Mouse (Mus musculus): ENCODE measurements at regions not wholly inside any gene's neighbourhood (a gene's known extent, or its start where the extent isn't known, plus 50 kb on each side); places are given as distances from the start of the nearest gene placed in this dataset.

GRCm38 (mm10) chr6:98651827-98652226 lies 309.3 kb upstream of the Gm765 start:
- Histone ChIP-seq H3K9ac (ENCODE audit: low read depth, low read length) (no peak overlapping the region), H3K4me1 (ENCODE audit: control insufficient read depth, insufficient read depth, low read length) (no peaks in the 10 kb centered on the region), H3K9me3 (ENCODE audit: control insufficient read depth, low read length) (no peaks in the 10 kb centered on the region), H3K27ac (ENCODE audit: low read depth, low read length) (no peak overlapping the region), H3K36me3 (ENCODE audit: control insufficient read depth, insufficient read depth, low read length) (no peaks in the 10 kb centered on the region), H3K4me2 (replicated peaks; ENCODE audit: low read depth, low read length) (no peak overlapping the region), H3K27me3 (ENCODE audit: control insufficient read depth, insufficient read depth, low read length) (no peaks in the 10 kb centered on the region), H3K4me3 (ENCODE audit: low read length) (no peak overlapping the region)
- WGBS, result 63% methylated on average over 3 of the region's 3 CpGs
- no peak for ATAC-seq (ENCODE audit: low FRiP score, low TSS enrichment)

GRCm38 (mm10) chr6:98651315-98651714 lies 308.8 kb upstream of the Gm765 start:
- H3K4me3 ChIP-seq (ENCODE audit: low read length), result no peak overlapping the region
- no peak overlapping the region for H3K9ac ChIP-seq (ENCODE audit: low read depth, low read length)
- ATAC-seq (ENCODE audit: low FRiP score, low TSS enrichment), result no peak
- H3K9me3 ChIP-seq (ENCODE audit: control insufficient read depth, low read length), result no peaks in the 10 kb centered on the region
- H3K27ac ChIP-seq (ENCODE audit: low read depth, low read length), result no peak overlapping the region
- no peaks in the 10 kb centered on the region for H3K36me3 ChIP-seq (ENCODE audit: control insufficient read depth, insufficient read depth, low read length)
- H3K27me3 ChIP-seq (ENCODE audit: control insufficient read depth, insufficient read depth, low read length), result no peaks in the 10 kb centered on the region
- H3K4me1 ChIP-seq (ENCODE audit: control insufficient read depth, insufficient read depth, low read length), result no peaks in the 10 kb centered on the region
- no peak overlapping the region for H3K4me2 ChIP-seq (replicated peaks; ENCODE audit: low read depth, low read length)

- no peaks in the 10 kb centered on the region for H3K36me3 ChIP-seq (ENCODE audit: control insufficient read depth, insufficient read depth, low read length)
- H3K4me2 ChIP-seq (replicated peaks; ENCODE audit: low read depth, low read length), result no peak overlapping the region
- 92% methylated on average over 5 of the region's 5 CpGs for WGBS
- ATAC-seq (ENCODE audit: low FRiP score, low TSS enrichment), result no peak
- no peaks in the 10 kb centered on the region for H3K27me3 ChIP-seq (ENCODE audit: control insufficient read depth, insufficient read depth, low read length)
- H3K9me3 ChIP-seq (ENCODE audit: control insufficient read depth, low read length), result no peaks in the 10 kb centered on the region
- no peak overlapping the region for H3K9ac ChIP-seq (ENCODE audit: low read depth, low read length)
- H3K4me3 ChIP-seq (ENCODE audit: low read length), result no peak overlapping the region
- H3K27ac ChIP-seq (ENCODE audit: low read depth, low read length), result no peak overlapping the region
- no peaks in the 10 kb centered on the region for H3K4me1 ChIP-seq (ENCODE audit: control insufficient read depth, insufficient read depth, low read length)
These were observed 297.8 kb upstream of the Gm765 start for GRCm38 (mm10) chr6:98640316-98640715.

GRCm38 (mm10) chr6:98635816-98636215 lies 293.3 kb upstream of the Gm765 start:
- no peak overlapping the region for H3K9ac ChIP-seq (ENCODE audit: low read depth, low read length)
- no peak for ATAC-seq (ENCODE audit: low FRiP score, low TSS enrichment)
- no peak overlapping the region for H3K27ac ChIP-seq (ENCODE audit: low read depth, low read length)
- H3K27me3 ChIP-seq (ENCODE audit: control insufficient read depth, insufficient read depth, low read length), result no peaks in the 10 kb centered on the region
- no peak overlapping the region for H3K4me2 ChIP-seq (replicated peaks; ENCODE audit: low read depth, low read length)
- WGBS, result 86% methylated on average over 6 of the region's 6 CpGs
- no peaks in the 10 kb centered on the region for H3K36me3 ChIP-seq (ENCODE audit: control insufficient read depth, insufficient read depth, low read length)
- no peaks in the 10 kb centered on the region for H3K4me1 ChIP-seq (ENCODE audit: control insufficient read depth, insufficient read depth, low read length)
- H3K9me3 ChIP-seq (ENCODE audit: control insufficient read depth, low read length), result no peaks in the 10 kb centered on the region
- no peak overlapping the region for H3K4me3 ChIP-seq (ENCODE audit: low read length)

- Histone ChIP-seq H3K9ac (ENCODE audit: low read depth, low read length) (no peak overlapping the region), H3K4me2 (replicated peaks; ENCODE audit: low read depth, low read length) (no peak overlapping the region), H3K4me3 (ENCODE audit: low read length) (no peak overlapping the region), H3K27me3 (ENCODE audit: control insufficient read depth, insufficient read depth, low read length) (no peaks in the 10 kb centered on the region), H3K27ac (ENCODE audit: low read depth, low read length) (no peak overlapping the region), H3K4me1 (ENCODE audit: control insufficient read depth, insufficient read depth, low read length) (no peaks in the 10 kb centered on the region), H3K36me3 (ENCODE audit: control insufficient read depth, insufficient read depth, low read length) (no peaks in the 10 kb centered on the region), H3K9me3 (ENCODE audit: control insufficient read depth, low read length) (no peaks in the 10 kb centered on the region)
- 72% methylated on average over 17 of the region's 18 CpGs for WGBS
- no peak for ATAC-seq (ENCODE audit: low FRiP score, low TSS enrichment)
These were observed 289.9 kb upstream of the Gm765 start for GRCm38 (mm10) chr6:98632278-98633063.

- 18% methylated on average over 8 of the region's 8 CpGs for WGBS
- peak; percentile 57; the same call in 1 of the 2 replicates for ATAC-seq (ENCODE audit: low FRiP score, low TSS enrichment)
- H3K9ac ChIP-seq (ENCODE audit: low read depth, low read length), result no peak overlapping the region
- no peak overlapping the region for H3K4me3 ChIP-seq (ENCODE audit: low read length)
- H3K27ac ChIP-seq (ENCODE audit: low read depth, low read length), result no peak overlapping the region
- H3K4me1 ChIP-seq (ENCODE audit: control insufficient read depth, insufficient read depth, low read length), result no peaks in the 10 kb centered on the region
- H3K9me3 ChIP-seq (ENCODE audit: control insufficient read depth, low read length), result no peaks in the 10 kb centered on the region
- H3K27me3 ChIP-seq (ENCODE audit: control insufficient read depth, insufficient read depth, low read length), result no peaks in the 10 kb centered on the region
- H3K36me3 ChIP-seq (ENCODE audit: control insufficient read depth, insufficient read depth, low read length), result no peaks in the 10 kb centered on the region
- H3K4me2 ChIP-seq (replicated peaks; ENCODE audit: low read depth, low read length), result no peak overlapping the region
These were observed 288.7 kb upstream of the Gm765 start for GRCm38 (mm10) chr6:98631269-98631668.

GRCm38 (mm10) chr6:98629646-98630045 lies 287.1 kb upstream of the Gm765 start:
- ATAC-seq (ENCODE audit: low FRiP score, low TSS enrichment), result no peak
- Histone ChIP-seq H3K27me3 (ENCODE audit: control insufficient read depth, insufficient read depth, low read length) (no peaks in the 10 kb centered on the region), H3K9ac (ENCODE audit: low read depth, low read length) (no peak overlapping the region), H3K4me2 (replicated peaks; ENCODE audit: low read depth, low read length) (no peak overlapping the region), H3K9me3 (ENCODE audit: control insufficient read depth, low read length) (no peaks in the 10 kb centered on the region), H3K4me1 (ENCODE audit: control insufficient read depth, insufficient read depth, low read length) (no peaks in the 10 kb centered on the region), H3K27ac (ENCODE audit: low read depth, low read length) (no peak overlapping the region), H3K4me3 (ENCODE audit: low read length) (no peak overlapping the region), H3K36me3 (ENCODE audit: control insufficient read depth, insufficient read depth, low read length) (no peaks in the 10 kb centered on the region)
- WGBS, result 77% methylated on average over 4 of the region's 4 CpGs

GRCm38 (mm10) chr6:98626435-98626834 lies 283.9 kb upstream of the Gm765 start:
- 73% methylated on average over 10 of the region's 10 CpGs for WGBS
- H3K9me3 ChIP-seq (ENCODE audit: control insufficient read depth, low read length), result no peaks in the 10 kb centered on the region
- no peaks in the 10 kb centered on the region for H3K4me1 ChIP-seq (ENCODE audit: control insufficient read depth, insufficient read depth, low read length)
- H3K4me2 ChIP-seq (replicated peaks; ENCODE audit: low read depth, low read length), result no peak overlapping the region
- no peaks in the 10 kb centered on the region for H3K27me3 ChIP-seq (ENCODE audit: control insufficient read depth, insufficient read depth, low read length)
- H3K27ac ChIP-seq (ENCODE audit: low read depth, low read length), result no peak overlapping the region
- no peaks in the 10 kb centered on the region for H3K36me3 ChIP-seq (ENCODE audit: control insufficient read depth, insufficient read depth, low read length)
- no peak for ATAC-seq (ENCODE audit: low FRiP score, low TSS enrichment)
- no peak overlapping the region for H3K4me3 ChIP-seq (ENCODE audit: low read length)
- H3K9ac ChIP-seq (ENCODE audit: low read depth, low read length), result no peak overlapping the region

- no peak for ATAC-seq (ENCODE audit: low FRiP score, low TSS enrichment)
- H3K4me3 ChIP-seq (ENCODE audit: low read length), result no peak overlapping the region
- WGBS, result 87% methylated on average over 3 of the region's 3 CpGs
- no peaks in the 10 kb centered on the region for H3K36me3 ChIP-seq (ENCODE audit: control insufficient read depth, insufficient read depth, low read length)
- no peaks in the 10 kb centered on the region for H3K9me3 ChIP-seq (ENCODE audit: control insufficient read depth, low read length)
- no peak overlapping the region for H3K4me2 ChIP-seq (replicated peaks; ENCODE audit: low read depth, low read length)
- H3K27me3 ChIP-seq (ENCODE audit: control insufficient read depth, insufficient read depth, low read length), result no peaks in the 10 kb centered on the region
- no peaks in the 10 kb centered on the region for H3K4me1 ChIP-seq (ENCODE audit: control insufficient read depth, insufficient read depth, low read length)
- no peak overlapping the region for H3K9ac ChIP-seq (ENCODE audit: low read depth, low read length)
- H3K27ac ChIP-seq (ENCODE audit: low read depth, low read length), result no peak overlapping the region
These were observed 278.3 kb upstream of the Gm765 start for GRCm38 (mm10) chr6:98620886-98621285.

Measured in kidney, embryonic 14.5 days (tissue).